Mouse (Mus musculus): ENCODE measurements around the gene Uggt1. TPM values are rescaled to one million over a fixed set of nuclear protein-coding genes. Genes with fewer than 3 reads are reported as not detected.
A peak's percentile ranks its signal among the peaks of the same experiment; 100 is the strongest.

The Uggt1 gene
- polyA plus RNA-seq, 1 experiment from 2014 or later: 52.5 TPM

DNA sequence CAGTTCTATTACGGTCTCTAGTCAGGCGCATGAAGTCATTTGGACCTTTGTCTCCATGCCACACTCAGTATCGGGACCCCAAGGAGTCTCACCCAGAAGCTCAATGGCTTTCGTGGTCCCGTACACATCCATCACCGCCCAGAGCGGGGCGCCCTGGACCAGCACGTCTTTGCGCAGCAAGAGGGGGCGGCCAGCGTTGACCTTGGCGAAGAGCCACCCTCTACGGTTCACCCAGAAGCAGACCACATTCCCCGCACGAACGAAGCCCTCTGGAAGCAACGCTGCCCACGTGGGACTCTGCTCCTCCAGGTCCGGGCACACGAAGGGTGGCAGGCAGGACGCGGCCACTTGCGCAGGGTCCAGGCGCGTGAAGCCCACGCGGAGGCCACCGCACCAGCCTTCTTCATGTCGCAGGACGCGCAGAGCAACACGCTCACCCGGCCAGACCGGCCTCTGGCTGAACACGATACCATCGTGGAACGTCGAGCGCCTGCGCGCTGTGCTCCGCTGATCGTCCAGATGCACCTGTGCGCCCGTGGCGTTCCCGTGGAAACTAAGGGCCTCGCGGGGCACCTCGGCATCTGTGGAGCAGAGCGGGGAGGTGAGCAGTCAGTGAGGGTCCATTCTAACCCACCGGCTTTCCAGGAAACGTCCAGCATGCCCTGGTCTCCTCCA is 24.7 kb upstream of the Uggt1 start:
- peak overlapping the region; percentile 34 for H3K4me3 ChIP-seq
- DNase-seq (ENCODE audit: low spot score): no peak
- no peaks in the 10 kb centered on the region for H3K9me3 ChIP-seq (replicated peaks)
- peaks cover 22% of the 10 kb centered on the region for H3K4me1 ChIP-seq
- H3K36me3 ChIP-seq: no peaks in the 10 kb centered on the region
- H3K27ac ChIP-seq (replicated peaks): no peak overlapping the region
- H3K27me3 ChIP-seq (ENCODE audit: low read depth, poor library complexity, severe bottlenecking): peaks cover 39% of the 10 kb centered on the region
- WGBS: 45% methylated on average over 54 of the region's 54 CpGs

GRCm38 (mm10) chr1:36267595-36267994 is 23.1 kb upstream of the Uggt1 start:
- Histone ChIP-seq H3K9me3 (replicated peaks) (no peaks in the 10 kb centered on the region), H3K27ac (replicated peaks) (no peak overlapping the region), H3K4me1 (peaks cover 18% of the 10 kb centered on the region), H3K4me3 (no peak overlapping the region), H3K27me3 (ENCODE audit: low read depth, poor library complexity, severe bottlenecking) (peaks cover 39% of the 10 kb centered on the region), H3K36me3 (no peaks in the 10 kb centered on the region)
- no peak for DNase-seq (ENCODE audit: low spot score)
- WGBS: 97% methylated on average over 3 of the region's 3 CpGs

DNA sequence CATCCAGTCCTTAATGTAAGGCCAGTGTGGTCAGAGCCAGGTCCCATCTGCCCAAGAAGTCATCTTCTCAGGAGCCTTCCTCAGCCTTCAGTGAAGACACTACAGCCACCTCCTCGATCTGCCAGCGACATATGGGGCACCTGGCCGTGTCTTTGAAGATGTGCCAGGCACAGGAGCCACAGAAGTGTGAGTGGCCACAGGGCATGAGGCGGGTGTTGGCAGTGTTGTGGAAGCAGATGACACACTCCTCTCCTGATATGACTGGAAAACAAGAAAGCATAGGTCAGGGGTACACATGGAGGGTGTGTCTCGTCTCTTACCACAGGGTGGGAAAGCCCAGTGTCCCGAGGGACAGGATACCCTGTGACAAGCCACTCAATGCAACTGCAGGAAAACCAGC is 21.8 kb upstream of the Uggt1 start:
- 85% methylated on average over 6 of the region's 6 CpGs for WGBS
- Histone ChIP-seq H3K27ac (replicated peaks) (no peak overlapping the region), H3K36me3 (no peaks in the 10 kb centered on the region), H3K4me3 (no peak overlapping the region), H3K27me3 (ENCODE audit: low read depth, poor library complexity, severe bottlenecking) (peaks cover 33% of the 10 kb centered on the region), H3K4me1 (peaks cover 18% of the 10 kb centered on the region), H3K9me3 (replicated peaks) (no peaks in the 10 kb centered on the region)
- no peak for DNase-seq (ENCODE audit: low spot score)

- no peak overlapping the region for H3K27ac ChIP-seq (replicated peaks)
- peaks cover 3% of the 10 kb centered on the region; the same call in 1 of the 2 replicates for H3K9me3 ChIP-seq (replicated peaks)
- H3K27me3 ChIP-seq (ENCODE audit: low read depth, poor library complexity, severe bottlenecking): peaks cover 9% of the 10 kb centered on the region
- H3K4me3 ChIP-seq: no peak overlapping the region
- WGBS: 82% methylated on average over 13 of the region's 13 CpGs
- no peaks in the 10 kb centered on the region for H3K36me3 ChIP-seq
- H3K4me1 ChIP-seq: peaks cover under 1% of the 10 kb centered on the region; the same call in 1 of the 2 replicates
- DNase-seq (ENCODE audit: low spot score): no peak
Measured at GRCm38 (mm10) chr1:36263833-36264488, 19.4 kb upstream of the Uggt1 start.

DNA sequence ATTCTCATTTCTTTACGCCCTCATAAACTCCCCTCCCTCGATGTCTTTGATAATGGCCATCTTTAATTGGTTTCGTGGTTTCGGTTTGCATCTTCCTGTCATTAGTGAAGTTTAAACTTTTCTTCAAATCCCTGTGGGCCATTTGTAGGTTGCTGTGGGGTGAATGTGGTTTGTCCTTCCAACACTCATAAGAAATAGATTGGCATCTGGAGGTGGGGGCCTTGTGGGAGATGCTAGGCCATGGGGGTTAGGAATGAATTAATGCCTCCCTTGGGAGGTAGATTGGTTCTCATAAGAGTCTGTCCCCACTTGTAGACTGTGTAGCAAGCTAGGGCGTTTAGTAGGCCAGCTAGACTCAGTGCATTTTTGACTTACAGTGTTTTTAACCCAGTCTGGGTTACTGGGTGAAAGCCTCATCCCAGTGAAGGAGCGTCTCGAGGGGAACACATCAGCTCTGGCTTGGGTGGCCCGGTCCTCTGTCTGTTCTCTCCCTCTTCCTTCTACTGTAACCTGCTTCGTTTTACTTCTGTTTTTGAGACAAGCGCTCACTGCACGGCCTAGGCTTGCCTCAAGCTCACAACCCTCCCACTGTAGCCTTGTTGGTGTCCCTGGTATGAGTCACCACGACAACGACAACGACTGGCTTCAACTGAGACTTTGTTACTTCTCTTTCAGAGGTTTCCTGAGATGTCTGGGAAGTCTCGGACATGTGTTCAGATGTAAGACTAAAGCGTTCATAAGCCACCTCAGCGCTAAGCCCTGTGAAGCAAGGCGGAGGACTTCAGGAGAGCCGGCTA is 17.4 kb upstream of the Uggt1 start:
- Histone ChIP-seq H3K36me3 (no peaks in the 10 kb centered on the region), H3K27me3 (ENCODE audit: low read depth, poor library complexity, severe bottlenecking) (no peaks in the 10 kb centered on the region), H3K4me1 (no peaks in the 10 kb centered on the region), H3K9me3 (replicated peaks) (peaks cover 7% of the 10 kb centered on the region; the same call in 1 of the 2 replicates), H3K4me3 (no peak overlapping the region), H3K27ac (replicated peaks) (no peak overlapping the region)
- DNase-seq (ENCODE audit: low spot score): no peak
- 90% methylated on average over 19 of the region's 19 CpGs for WGBS

GRCm38 (mm10) chr1:36260418-36260817 is 15.9 kb upstream of the Uggt1 start:
- no peak for DNase-seq (ENCODE audit: low spot score)
- H3K36me3 ChIP-seq: no peaks in the 10 kb centered on the region
- peaks cover 7% of the 10 kb centered on the region for H3K4me1 ChIP-seq
- 100% methylated on average over 1 of the region's 1 CpGs for whole genome bisulfite sequencing
- H3K4me3 ChIP-seq: no peak overlapping the region
- peaks cover 7% of the 10 kb centered on the region; the same call in 1 of the 2 replicates for H3K9me3 ChIP-seq (replicated peaks)
- H3K27ac ChIP-seq (replicated peaks): no peak overlapping the region
- H3K27me3 ChIP-seq (ENCODE audit: low read depth, poor library complexity, severe bottlenecking): peaks cover 11% of the 10 kb centered on the region

DNA sequence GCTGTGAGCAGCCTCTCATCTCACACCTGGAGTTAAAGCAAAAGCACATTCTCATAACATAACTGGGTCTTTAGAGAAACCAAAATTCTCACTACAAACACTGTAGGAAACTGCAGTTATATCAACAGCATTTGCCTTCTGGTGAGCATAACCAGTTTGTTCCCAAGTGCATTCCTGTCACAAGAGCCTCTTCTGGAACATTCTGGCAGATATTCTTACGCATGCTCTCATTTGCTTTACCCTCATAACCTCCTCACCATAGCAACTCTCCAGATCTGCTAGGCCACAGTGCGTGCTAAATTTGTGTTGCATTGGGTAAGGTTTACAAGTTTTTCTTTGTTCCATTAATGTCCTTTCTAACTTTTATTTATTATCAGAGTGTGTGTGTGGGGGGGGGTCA is 14.8 kb upstream of the Uggt1 start:
- Histone ChIP-seq H3K27ac (replicated peaks) (no peak overlapping the region), H3K9me3 (replicated peaks) (peaks cover 7% of the 10 kb centered on the region; the same call in 1 of the 2 replicates), H3K4me1 (peaks cover 17% of the 10 kb centered on the region), H3K36me3 (no peaks in the 10 kb centered on the region), H3K4me3 (no peak overlapping the region), H3K27me3 (ENCODE audit: low read depth, poor library complexity, severe bottlenecking) (peaks cover 22% of the 10 kb centered on the region)
- DNase-seq (ENCODE audit: low spot score): no peak
- WGBS: 95% methylated on average over 2 of the region's 2 CpGs

DNA sequence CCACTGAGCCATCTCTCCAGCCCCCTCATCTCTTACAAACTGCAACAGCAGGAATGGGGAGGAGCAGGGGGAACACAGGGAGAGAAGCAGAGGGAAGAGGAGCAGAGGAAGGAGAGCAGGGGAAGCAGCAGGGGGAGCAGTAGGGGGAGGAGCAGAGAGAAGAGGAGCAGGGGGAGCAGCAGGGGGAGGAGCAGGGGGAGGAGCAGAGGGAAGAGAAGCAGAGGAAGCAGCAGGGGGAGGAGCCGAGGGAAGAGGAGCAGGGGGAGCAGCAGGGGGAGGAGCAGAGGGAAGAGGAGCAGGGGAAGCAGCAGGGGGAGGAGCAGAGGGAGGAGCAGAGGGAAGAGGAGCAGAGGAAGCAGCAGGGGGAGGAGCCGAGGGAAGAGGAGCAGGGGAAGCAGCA is 14.1 kb upstream of the Uggt1 start:
- no peak for DNase-seq (ENCODE audit: low spot score)
- Histone ChIP-seq H3K9me3 (replicated peaks) (peaks cover 7% of the 10 kb centered on the region; the same call in 1 of the 2 replicates), H3K27ac (replicated peaks) (no peak overlapping the region), H3K4me1 (peaks cover 17% of the 10 kb centered on the region), H3K4me3 (no peak overlapping the region), H3K27me3 (ENCODE audit: low read depth, poor library complexity, severe bottlenecking) (peaks cover 29% of the 10 kb centered on the region), H3K36me3 (no peaks in the 10 kb centered on the region)
- WGBS: 86% methylated on average over 2 of the region's 2 CpGs

DNA sequence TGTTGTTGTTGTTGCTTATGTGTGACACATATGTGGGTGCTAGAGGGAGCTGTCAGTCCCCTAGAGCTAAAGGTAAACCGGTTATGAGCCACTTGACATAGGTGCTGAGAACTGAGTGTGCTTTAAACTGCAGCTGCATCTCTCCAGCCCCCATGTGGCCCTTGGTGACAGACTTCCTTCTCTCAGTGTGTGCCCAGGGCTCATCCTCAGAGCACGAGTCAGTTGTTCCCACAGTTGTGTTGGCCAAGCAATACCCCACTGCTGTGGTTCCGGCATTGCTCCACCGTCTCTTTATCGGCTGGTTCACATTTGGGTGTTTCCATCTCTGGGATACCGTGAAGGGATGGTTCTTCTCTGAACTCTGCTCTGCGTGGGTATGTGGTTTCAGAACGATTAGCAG is 12.8 kb upstream of the Uggt1 start:
- H3K4me3 ChIP-seq: no peak overlapping the region

GRCm38 (mm10) chr1:36255871-36256640 is 11.5 kb upstream of the Uggt1 start:
- no peaks in the 10 kb centered on the region for H3K36me3 ChIP-seq
- peaks cover 27% of the 10 kb centered on the region for H3K4me1 ChIP-seq
- peak overlapping the region; percentile 33; the same call in 1 of the 2 replicates for H3K27ac ChIP-seq (replicated peaks)
- peak overlapping the region; percentile 23; the same call in 1 of the 2 replicates for H3K4me3 ChIP-seq
- peaks cover 32% of the 10 kb centered on the region for H3K27me3 ChIP-seq (ENCODE audit: low read depth, poor library complexity, severe bottlenecking)
- no peak for DNase-seq (ENCODE audit: low spot score)
- WGBS: 24% methylated on average over 20 of the region's 20 CpGs
- peaks cover 7% of the 10 kb centered on the region; the same call in 1 of the 2 replicates for H3K9me3 ChIP-seq (replicated peaks)

More for the DNA sequence above, 12.8 kb upstream of the Uggt1 start:
- no peak overlapping the region for H3K27ac ChIP-seq (replicated peaks)
- no peaks in the 10 kb centered on the region for H3K36me3 ChIP-seq
- H3K4me1 ChIP-seq: peaks cover 17% of the 10 kb centered on the region
- DNase-seq (ENCODE audit: low spot score): no peak
- peaks cover 7% of the 10 kb centered on the region; the same call in 1 of the 2 replicates for H3K9me3 ChIP-seq (replicated peaks)
- peaks cover 32% of the 10 kb centered on the region for H3K27me3 ChIP-seq (ENCODE audit: low read depth, poor library complexity, severe bottlenecking)
- WGBS: 91% methylated on average over 8 of the region's 8 CpGs

DNA sequence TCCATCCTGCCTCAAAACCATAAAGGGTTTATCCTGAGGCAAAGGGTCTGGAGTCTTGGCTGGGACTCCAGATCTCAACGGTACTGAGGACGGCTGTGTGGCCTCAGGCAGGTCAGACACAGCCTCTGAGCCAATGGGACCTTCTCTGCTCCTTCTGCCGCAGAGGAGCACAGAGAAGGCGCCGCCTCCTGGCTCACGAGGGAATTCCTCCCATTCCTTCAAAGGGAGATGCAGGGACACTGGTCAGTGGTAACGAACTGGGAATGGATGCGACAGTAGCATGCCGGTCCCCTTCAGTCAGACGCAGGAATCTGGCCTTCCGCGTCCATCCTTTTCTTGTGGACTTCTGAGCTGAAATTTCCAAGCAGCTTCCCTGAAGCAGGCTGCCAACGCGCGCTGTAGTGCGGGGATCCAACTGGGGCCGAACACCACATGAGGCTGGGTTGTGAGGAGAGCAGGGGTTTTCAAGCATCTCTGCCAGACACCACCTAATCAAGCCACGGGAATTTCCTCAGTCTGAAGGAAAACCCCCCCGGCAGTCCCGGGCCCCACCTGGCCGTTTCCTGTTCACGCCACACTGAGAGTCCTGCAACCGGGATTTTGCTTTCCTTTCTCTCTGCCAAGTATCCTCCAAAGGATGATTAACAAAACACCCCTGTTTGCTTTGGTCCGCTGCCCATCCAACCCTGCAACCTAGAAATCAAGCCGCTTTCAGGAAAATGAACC is 10.3 kb upstream of the Uggt1 start:
- Histone ChIP-seq H3K4me3 (peak overlapping the region; percentile 44), H3K27me3 (ENCODE audit: low read depth, poor library complexity, severe bottlenecking) (peaks cover 32% of the 10 kb centered on the region), H3K36me3 (no peaks in the 10 kb centered on the region), H3K27ac (replicated peaks) (peak overlapping the region; percentile 14; the same call in 1 of the 2 replicates), H3K4me1 (peaks cover 29% of the 10 kb centered on the region), H3K9me3 (replicated peaks) (peaks cover 7% of the 10 kb centered on the region; the same call in 1 of the 2 replicates)
- 8% methylated on average over 25 of the region's 25 CpGs for WGBS
- DNase-seq (ENCODE audit: low spot score): peak; percentile 71

Measured in midbrain, embryonic 10.5 days (tissue).